Mouse (Mus musculus) embryo, embryonic 10.5 days (tissue): ENCODE measurements around the gene Agl.
"Not testable (repeated sequence)": the region's sequence is repeated elsewhere in the genome, so short reads cannot be mapped to it uniquely, and the experiment has no call there.

Source experiments
- DNase-seq: peaks from one replicate; pipeline ENCODE4 v3.0.0-alpha.2; 2015; ENCODE audit warnings: low spot score

Gene Agl

DNA sequence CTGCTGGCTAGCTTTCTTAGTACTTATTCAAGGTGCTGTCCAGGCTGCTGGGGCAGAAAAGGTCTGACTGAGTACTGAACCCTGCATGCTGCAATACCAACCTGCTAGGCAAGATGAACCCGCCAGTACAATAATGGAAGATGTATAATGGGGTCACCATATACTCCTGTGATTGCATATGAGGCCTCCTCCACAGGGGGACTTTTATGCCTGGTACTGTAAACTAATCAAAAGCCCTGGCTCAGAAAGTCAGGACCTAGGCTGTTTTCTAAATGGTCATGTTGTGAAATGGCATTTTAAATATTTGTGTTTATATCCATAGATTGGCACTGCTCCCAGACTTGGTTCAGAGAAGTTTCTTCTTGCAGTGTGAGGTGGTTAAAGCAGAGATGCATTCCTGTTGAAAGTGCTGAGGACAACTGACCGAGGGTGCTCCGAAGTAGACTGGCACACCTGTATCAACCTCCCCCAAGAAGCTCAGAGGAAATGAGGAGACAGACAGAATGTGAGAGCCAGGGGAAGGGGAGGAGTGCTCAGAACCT lies 8.8 kb upstream of the Agl start:
- no peak for DNase-seq

- DNase-seq = no peak
Observed at GRCm38 (mm10) chr3:116815916-116816315, 8.0 kb upstream of the Agl start.

GRCm38 (mm10) chr3:116815305-116815797 lies 7.4 kb upstream of the Agl start:
- no peak for DNase-seq

- DNase-seq = no peak
Observed at GRCm38 (mm10) chr3:116812946-116813345, 5.0 kb upstream of the Agl start.

- DNase-seq = not testable (repeated sequence)
Observed at GRCm38 (mm10) chr3:116810351-116810750, 2.4 kb upstream of the Agl start.

DNA sequence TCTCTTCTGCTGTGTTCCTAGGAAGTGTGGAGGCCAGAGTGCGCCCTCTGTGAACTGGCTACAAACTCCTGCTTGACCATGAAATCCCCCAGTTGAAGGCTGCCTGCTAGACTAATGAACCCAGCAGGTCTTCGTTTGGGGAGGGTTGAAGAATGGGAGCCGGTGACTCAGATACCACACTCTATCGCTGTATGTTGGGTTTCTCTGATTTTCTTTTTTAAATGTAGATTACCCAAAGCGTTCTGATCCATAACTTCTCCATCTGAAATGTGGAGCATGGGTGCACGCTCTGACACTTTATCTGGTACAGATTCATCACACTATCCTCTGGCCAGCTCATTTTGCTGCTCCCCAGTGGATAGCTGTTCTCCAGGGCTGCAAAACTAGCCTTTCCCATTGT lies 1.3 kb upstream of the Agl start:
- no peak for DNase-seq

DNA sequence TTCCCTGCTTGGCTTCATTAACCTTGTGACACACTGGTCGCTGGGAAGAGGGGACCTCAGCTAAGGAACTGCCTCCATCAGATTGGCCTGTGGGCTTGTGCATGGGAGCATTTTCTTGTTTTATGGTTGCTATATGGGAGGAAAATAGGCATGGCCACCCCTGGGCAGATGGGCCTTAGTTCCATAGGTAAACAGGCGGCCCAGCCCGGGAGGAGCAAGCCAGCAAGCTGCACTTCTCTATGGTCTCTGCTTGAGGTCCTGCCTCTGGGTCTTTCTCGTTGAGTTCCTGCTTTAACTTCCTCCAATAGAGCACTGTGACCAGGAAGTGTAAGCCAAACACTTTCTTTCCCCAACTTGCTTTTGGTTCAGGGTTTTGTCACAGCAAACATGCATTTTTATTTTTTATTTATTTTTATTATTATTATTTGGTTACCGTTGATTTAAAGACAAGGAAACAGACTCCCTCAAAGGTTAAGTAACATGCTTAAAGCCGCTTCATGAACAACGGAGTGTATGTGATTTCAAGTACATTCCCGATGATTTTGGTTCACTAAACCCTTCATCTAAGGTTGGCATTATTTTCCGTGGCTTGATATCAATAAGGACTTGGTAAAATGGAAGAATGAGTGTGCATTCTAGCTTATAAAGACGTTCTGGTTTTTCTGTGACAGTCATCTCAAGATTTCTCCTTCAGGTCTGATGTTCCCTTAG lies 696 bp upstream of the Agl start:
- no peak for DNase-seq

DNA sequence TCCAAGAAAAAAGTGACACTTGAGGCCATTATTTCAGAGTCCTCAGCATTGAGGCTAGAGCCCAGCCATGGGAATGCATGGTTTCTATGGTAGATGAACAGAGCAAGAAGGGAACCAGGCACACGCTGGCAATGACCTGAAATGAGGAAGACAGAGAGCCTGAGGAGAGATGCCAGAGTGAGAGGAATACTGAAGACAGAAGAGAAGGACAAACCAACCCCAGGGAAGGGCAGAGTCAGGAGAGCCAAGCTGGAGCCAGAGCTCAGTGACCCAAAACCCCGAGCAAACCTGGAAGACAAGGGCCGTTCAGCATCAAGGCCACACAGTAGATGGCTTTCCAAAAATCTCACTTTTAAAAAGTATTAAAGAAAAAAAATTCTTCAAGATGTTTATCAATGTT lies 2.1 kb downstream of the Agl start:
- DNase-seq = no peak

DNA sequence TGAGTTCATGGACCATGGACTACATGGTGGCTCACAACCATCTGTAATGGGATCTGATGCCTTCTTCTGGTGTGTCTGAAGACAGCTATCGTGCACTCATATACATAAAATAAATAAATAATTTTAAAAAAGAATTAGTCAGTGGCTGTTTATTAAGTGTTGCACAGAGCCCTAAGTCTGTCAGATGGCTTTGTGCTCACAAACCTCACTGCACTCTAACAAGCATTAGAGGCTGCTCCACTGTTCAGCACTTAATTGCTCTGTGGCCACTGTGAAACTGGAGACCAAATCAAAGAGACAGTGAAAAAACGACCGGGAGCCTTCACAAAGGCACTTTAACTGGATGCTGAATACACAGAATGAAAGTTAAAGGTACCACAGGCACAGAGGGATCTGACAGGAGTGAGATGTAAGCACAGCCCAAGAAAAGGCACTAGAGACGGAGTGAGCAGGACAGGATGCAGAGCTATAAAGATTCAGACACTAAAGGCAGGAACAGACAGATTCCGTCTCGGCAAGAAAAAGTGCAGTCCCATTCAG lies 3.1 kb downstream of the Agl start:
- peak; percentile 36 for DNase-seq

DNA sequence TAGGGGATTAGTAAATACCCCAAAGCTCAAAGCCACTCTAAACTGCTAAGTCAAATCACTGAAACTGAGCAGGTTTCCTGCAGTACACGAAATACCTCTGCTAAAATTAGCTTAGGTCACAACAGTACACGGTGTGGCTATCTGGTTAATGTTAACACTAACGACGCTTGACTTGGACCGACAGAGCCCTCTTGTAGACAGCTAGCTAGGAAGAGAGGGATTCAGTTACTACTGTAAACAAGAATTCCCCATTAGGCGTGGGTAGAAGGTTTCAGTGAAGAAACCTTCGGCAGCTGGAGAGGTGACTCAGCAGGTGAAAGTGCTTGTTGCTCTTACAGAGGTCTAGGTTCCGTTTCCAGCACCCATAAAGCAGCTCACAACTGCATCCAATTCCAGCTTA lies 6.2 kb downstream of the Agl start:
- no peak for DNase-seq

- no peak for DNase-seq
Observed at GRCm38 (mm10) chr3:116798821-116799510, 9.0 kb downstream of the Agl start.

DNA sequence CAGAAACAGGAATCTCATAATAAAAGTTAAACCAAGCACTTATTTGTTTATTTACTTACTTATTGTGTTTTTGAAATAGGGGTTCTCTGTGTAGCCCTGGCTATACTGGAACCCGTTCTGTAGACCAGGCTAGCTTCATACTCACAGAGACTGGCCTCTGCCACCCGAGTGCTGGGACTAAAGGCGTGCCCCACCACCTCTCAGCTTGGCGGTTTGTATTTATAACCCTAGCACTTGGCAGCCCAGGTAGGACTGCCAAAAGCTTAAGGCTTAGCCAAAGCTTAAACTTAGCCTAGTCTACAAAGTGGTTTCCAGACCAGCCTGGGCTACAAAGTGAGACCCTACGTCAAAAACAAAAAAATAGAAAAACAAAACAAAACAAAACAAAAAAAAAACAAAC lies 19.1 kb downstream of the Agl start:
- DNase-seq = no peak

- DNase-seq = no peak
Observed at GRCm38 (mm10) chr3:116786543-116786942, 21.4 kb downstream of the Agl start.

DNA sequence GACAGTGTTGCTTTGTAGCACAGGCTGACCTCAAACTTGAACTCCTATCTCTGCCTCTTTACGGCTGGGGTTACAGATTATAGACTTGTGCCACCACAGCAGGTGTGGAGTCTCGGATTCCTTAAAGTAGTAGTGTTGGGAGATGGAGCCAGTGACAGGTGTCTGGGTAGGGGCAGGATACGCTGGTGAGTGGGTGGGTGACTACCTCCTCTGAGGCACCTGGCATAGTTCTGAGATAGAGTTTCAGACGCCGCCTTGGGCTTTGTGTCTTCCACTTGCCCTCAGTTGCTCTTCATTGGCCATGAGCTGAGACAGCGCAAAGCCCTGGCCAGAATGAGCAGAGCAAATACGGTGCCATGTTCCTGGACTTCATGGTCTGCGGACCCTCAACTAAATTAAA lies 22.1 kb downstream of the Agl start:
- no peak for DNase-seq

DNA sequence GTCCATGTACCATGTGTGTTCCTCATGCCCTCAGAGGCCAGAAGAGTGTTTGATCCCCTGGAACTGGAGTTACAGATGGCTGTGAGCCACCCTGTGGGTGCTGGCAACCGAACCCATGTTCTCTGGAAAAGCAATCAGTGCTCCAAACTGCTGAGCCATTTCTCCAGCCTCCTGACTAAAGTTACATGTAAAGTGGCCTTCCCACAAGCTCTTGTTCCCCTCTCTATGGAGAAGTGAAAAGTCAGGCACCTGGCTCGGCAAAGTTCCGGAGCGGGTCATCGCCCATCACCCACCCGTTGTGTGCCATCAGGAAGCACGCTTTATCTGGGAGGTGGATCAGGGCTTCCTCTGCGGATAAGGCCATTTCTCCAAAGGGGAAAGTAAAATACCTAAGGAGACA lies 23.2 kb downstream of the Agl start:
- DNase-seq = no peak

DNA sequence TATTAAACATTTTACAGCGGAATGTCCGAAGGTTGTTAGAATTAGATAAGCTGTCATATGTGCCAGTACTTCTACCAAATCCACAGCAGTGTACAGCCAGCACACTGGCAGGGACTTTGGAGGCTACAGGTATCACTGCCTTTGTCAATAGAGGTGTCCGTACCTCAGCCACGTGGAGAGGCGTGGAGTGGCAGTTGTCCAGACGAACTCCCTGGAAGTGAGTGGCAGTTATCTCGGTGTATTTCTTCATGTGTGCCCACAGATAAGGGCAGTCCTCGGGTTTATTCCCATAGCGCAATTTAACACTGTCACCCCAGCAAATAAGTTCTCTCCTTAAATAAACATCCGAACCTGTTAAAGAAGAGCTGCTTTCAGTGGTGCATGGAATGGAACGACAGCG lies 23.7 kb downstream of the Agl start:
- DNase-seq = no peak

- DNase-seq = no peak
Observed at GRCm38 (mm10) chr3:116776961-116777360, 31.0 kb downstream of the Agl start.

DNA sequence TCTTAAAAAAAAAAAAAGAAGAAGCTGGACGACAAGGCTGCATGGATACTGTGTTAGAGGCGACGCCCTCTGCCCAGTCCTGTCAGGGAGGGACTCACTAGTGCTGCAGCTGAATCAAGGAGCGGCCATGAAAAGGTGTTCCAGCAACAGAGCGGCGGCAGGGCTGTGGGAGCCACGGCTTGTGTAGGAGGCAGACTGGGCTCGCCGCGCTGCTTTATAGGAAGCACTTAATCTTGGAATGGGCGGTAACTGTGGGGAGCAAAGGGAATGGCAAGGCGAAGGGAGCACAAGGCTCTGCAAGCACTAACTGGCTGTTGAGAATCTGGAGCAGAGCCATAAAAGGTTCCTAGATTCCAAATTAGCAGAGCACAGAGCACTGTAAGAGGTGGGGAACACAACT lies 34.1 kb downstream of the Agl start:
- DNase-seq = no peak

DNA sequence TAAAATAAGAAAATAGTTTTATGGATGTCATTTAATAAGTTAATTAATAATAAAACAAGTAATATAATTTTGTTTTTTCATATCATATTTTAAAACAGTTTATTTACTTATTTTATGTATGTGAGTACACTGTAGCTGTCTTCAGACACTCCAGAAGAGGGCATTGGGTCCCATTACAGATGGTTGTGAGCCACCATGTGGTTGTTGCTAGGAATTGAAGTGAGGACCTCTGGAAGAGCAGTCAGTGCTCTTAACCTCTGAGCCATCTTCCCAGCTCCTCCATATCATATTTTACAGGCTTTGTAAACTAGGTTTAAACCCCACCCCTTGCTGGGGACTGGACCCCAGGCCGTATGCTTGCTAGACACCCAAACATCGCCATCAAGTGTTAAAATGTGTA lies 36.4 kb downstream of the Agl start:
- peak; percentile 3 for DNase-seq

GRCm38 (mm10) chr3:116766963-116767362 lies 41.0 kb downstream of the Agl start:
- DNase-seq = peak; percentile 21

DNA sequence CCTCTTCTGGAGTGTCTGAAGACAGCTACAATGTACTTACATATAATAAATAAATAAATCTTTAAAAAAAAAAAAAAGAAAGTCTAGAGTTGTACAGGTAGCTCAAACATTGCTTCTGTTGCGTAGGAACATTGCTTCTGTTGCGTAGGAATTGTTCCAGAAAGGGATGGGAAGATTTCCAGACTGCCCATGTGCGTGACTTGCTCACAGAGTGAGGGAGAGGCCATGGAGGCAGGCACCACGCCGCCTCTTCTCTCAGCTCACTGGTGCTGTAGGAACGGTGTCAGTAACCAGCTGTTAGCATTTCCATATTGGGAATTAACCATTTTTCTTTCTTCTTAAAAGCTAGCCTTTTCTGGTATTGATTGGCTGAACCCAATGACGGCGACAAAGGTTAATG lies 55.1 kb downstream of the Agl start:
- no peak for DNase-seq

- peak; percentile 72 for DNase-seq
Observed at GRCm38 (mm10) chr3:116751191-116751860, 56.6 kb downstream of the Agl start.
